Mouse (Mus musculus) intestine, embryonic 15.5 days (tissue): ENCODE data around the gene Pip4k2c. TPM values are rescaled to one million over a fixed set of nuclear protein-coding genes. Genes with fewer than 3 reads are reported as not detected.
"Not testable (repeated sequence)": the region's sequence is repeated elsewhere in the genome, so short reads cannot be mapped to it uniquely, and the experiment has no call there.

Experiments
- ATAC-seq: fragments of 200-750 bp; cut with Nextera tagmentation; 2 replicates; pipeline ENCODE4 v1.8.0; 2017; ENCODE audit warnings: moderate TSS enrichment, moderate library complexity
- H3K27ac ChIP-seq: fragments of 300-500 bp; sonication (generic); 2 replicates; pipeline ENCODE4 v1.5.1; 2015; ENCODE audit warnings: mild to moderate bottlenecking, inconsistent platforms
- H3K27me3 ChIP-seq: fragments of 300-500 bp; sonication (generic); replicated peaks from 2 replicates; pipeline ENCODE4 v1.6.1; 2015; ENCODE audit warnings: inconsistent platforms
- H3K36me3 ChIP-seq: fragments of 300-500 bp; sonication (generic); 2 replicates; pipeline ENCODE4 v1.6.1; 2015; ENCODE audit warnings: inconsistent platforms
- H3K4me1 ChIP-seq: fragments of 300-500 bp; sonication (generic); replicated peaks from 2 replicates; pipeline ENCODE4 v1.6.1; 2015; ENCODE audit warnings: inconsistent platforms
- H3K4me2 ChIP-seq: fragments of 300-500 bp; sonication (generic); replicated peaks from 2 replicates; pipeline ENCODE4 v1.6.1; 2015; ENCODE audit warnings: mild to moderate bottlenecking, inconsistent platforms
- H3K4me3 ChIP-seq: fragments of 300-500 bp; sonication (generic); replicated peaks from 2 replicates; pipeline ENCODE4 v1.5.1; 2015; ENCODE audit warnings: inconsistent platforms
- H3K9ac ChIP-seq: fragments of 300-500 bp; sonication (generic); 2 replicates; pipeline ENCODE4 v1.6.1; 2015; ENCODE audit warnings: inconsistent platforms
- H3K9me3 ChIP-seq: fragments of 300-500 bp; sonication (generic); 2 replicates; pipeline ENCODE4 v1.6.1; 2016; ENCODE audit warnings: inconsistent platforms
- WGBS: fragments of 180-500 bp; shearing (Covaris S2); methylation state at CpG from one replicate; pipeline ENCODE4 v1.1.7; 2015; 5-methylcytosine and 5-hydroxymethylcytosine counted together
- polyA plus RNA-seq: library from polyadenylated mRNA; unstranded; fragments of >200 nt; fragmentation: Nextera tagmentation; extraction: Ambion mirVana; gene quantifications from 2 replicates; pipeline ENCODE4 v1.2.1, GENCODE M21; 2015

Pip4k2c gene
- polyA plus RNA-seq, 1 experiment from 2014 or later: 35.0 TPM

DNA sequence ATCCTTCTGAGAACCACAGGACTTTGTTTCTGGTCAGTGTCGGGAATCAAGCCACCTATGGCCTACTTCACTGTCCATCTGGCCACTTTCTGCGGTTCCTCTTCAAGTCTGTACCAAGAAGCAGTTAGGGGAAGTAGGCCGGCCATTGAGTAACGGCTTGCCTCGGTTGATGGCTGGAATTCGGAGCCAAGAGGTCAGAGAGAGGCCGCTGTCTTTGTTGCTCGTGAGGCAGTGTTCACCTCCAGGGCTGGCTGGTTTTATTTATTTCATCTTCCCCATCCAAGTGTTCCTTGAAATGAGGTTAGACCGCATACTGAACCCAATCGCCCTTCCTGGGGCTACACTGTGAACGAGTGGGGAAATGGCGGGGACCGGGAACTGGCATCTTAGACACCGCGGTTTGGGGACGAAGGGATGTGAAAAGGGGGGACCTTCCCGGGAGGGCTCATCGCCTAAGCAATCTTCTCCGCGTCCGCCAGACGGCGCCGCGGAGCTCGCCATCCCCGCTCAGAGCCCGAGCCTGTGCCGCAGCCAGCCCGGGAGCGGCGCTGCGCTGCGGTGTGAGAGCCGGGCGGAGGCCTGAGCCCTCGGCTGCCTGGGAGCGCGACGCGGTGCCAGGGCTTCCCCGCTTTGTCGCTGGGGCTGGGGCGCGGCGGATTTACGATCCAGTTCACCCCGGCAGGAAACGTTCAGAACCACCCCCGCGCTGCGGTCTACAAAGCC lies 46.6 kb downstream of the Pip4k2c start, which contains the start of gene B4galnt1:
Gene B4galnt1, plus strand, starts transcription at position 595 of the 723 bp plus-strand sequence.
- Histone ChIP-seq H3K36me3 (no peaks in the 10 kb centered on the region), H3K27me3 (peaks cover 25% of the 10 kb centered on the region), H3K4me2 (peak within 1 kb of the TSS; percentile 99), H3K9me3 (no peaks in the 10 kb centered on the region), H3K9ac (peak within 1 kb of the TSS; percentile 62), H3K4me3 (peak within 1 kb of the TSS; percentile 66), H3K4me1 (peaks cover 11% of the 10 kb centered on the region), H3K27ac (peak within 1 kb of the TSS; percentile 84)
- 2% methylated on average over 52 of the region's 52 CpGs for WGBS
- ATAC-seq: peak; percentile 83

DNA sequence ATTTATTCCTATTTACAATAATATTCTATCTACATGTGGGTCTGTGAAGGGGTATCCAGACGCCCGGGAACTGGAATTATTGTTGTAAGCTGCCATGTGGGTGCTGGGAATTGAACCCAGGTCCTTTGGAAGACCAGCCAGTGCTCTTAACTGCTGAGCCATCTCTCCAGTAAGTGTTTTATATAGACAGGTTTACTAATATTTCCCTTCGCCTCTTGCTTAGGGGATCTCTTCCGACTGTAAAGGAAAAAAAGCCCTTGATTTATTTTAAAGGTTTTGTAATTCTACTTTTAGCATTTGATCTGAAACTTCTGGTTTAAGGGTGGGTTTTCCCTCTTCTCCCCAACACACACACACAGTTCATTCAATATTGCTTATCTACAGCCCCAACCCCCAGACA lies 47.2 kb downstream of the Pip4k2c start:
- no peak overlapping the region for H3K27ac ChIP-seq
- WGBS: 90% methylated on average over 4 of the region's 4 CpGs
- no peak overlapping the region; the same call in 1 of the 2 replicates for H3K4me2 ChIP-seq
- H3K4me1 ChIP-seq: peaks cover 10% of the 10 kb centered on the region
- H3K4me3 ChIP-seq: no peak overlapping the region
- no peaks in the 10 kb centered on the region for H3K36me3 ChIP-seq
- H3K9ac ChIP-seq: no peak overlapping the region
- H3K27me3 ChIP-seq: peaks cover 19% of the 10 kb centered on the region
- H3K9me3 ChIP-seq: no peaks in the 10 kb centered on the region
- ATAC-seq: no peak

DNA sequence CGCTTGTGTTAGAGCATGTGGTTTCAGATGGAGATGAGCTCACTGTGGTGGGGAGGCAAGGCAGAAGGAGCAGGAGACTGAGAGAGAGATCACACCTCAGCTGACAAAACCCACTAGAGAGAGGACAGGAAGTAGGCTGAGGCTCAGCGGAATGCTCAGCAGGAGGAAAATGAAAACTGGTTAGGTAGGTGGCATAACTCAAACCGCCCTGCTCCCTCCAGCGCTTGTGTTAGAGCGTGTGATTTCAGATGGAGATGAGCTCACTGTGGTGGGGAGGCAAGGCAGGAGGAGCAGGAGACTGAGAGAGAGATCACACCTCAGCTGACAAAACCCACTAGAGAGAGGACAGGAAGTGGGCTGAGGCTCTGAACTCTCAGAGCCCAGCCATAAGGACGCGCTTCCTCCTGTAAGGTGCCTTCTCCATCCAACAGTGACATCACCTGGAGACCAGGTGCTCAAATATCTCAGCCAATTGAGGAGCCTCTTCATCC lies 48.6 kb downstream of the Pip4k2c start:
- H3K36me3 ChIP-seq, H3K9ac ChIP-seq, H3K4me3 ChIP-seq, H3K4me2 ChIP-seq, H3K4me1 ChIP-seq, ATAC-seq, H3K9me3 ChIP-seq, H3K27ac ChIP-seq: not testable (repeated sequence)
- 45% methylated on average over 7 of the region's 7 CpGs for WGBS
- H3K27me3 ChIP-seq: peaks cover 14% of the 10 kb centered on the region

DNA sequence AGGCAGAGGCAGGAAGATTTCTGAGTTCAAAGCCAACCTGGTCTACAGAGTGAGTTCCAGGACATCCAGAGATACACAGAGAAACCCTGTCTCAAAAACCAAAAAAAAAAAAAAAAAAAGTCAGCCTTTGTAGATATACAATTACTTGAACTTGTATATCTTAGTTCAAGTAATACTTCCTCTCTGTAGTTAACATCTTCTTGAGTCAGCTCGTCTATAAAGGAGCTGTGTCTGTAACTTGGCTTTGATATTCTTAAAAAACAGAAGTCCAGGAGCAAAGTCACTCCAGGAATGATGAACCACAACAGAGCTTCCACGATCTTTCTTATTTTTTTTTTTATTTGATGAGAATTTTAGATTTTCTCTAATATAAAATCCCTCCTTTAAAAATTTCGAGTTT lies 50.7 kb downstream of the Pip4k2c start:
- Histone ChIP-seq H3K27me3 (peaks cover 2% of the 10 kb centered on the region; the same call in 1 of the 2 replicates), H3K9me3 (no peaks in the 10 kb centered on the region), H3K4me3 (no peak overlapping the region), H3K36me3 (no peaks in the 10 kb centered on the region), H3K4me2 (no peak overlapping the region), H3K9ac (no peak overlapping the region), H3K4me1 (peaks cover 4% of the 10 kb centered on the region), H3K27ac (no peak overlapping the region)
- WGBS: 73% methylated on average over 3 of the region's 3 CpGs
- ATAC-seq: no peak

DNA sequence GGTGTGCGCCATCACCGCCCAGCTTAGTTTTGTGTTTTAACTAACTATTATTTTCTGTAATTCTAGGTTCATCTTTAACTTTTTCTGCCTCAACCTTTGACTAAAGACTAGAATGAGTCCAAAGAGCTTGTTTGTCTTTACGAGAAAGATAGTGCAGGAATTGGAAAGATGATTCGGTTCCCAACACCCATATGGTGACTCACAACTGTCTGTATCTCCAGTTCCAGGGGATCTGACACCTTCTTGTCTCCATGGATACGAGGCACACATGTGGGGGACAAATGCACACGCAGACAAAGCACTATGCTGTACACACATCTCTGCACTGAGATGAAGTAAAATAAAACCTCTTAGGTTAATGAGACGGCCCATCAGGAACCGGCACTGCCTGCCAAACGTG lies 51.3 kb downstream of the Pip4k2c start:
- Histone ChIP-seq H3K36me3 (no peaks in the 10 kb centered on the region), H3K27me3 (no peaks in the 10 kb centered on the region), H3K4me1 (no peaks in the 10 kb centered on the region), H3K9ac (no peak overlapping the region), H3K9me3 (no peaks in the 10 kb centered on the region), H3K27ac (no peak overlapping the region), H3K4me3 (no peak overlapping the region), H3K4me2 (no peak overlapping the region)
- 75% methylated on average over 9 of the region's 9 CpGs for WGBS
- no peak for ATAC-seq

DNA sequence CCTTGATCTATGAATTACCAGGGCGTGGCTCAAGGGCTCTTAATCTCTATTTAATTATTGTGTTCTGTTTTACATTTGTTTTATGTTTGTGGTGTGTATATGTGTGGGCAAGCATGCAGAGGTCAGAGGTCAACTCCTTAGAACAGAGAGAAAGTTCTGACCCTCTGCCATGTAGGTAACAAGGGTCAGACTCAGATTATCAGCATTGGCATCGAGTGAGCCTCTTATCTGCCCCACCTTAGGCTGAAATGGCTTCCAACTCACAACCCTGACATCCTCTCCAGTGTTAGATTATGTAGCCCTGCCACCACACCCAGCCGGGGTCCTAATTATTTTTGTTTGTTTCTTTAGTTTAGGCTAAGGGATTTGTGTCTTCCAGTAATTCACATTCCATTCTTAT lies 52.9 kb downstream of the Pip4k2c start:
- Histone ChIP-seq H3K4me3 (no peak overlapping the region), H3K9me3 (no peaks in the 10 kb centered on the region), H3K36me3 (no peaks in the 10 kb centered on the region), H3K27me3 (no peaks in the 10 kb centered on the region), H3K4me1 (0 out of 2 replicates have a peak, but pooled peaks cover 3% of the 10 kb centered on the region), H3K27ac (no peak overlapping the region), H3K4me2 (no peak overlapping the region), H3K9ac (no peak overlapping the region)
- ATAC-seq: no peak
- WGBS: 52% methylated on average over 3 of the region's 3 CpGs

DNA sequence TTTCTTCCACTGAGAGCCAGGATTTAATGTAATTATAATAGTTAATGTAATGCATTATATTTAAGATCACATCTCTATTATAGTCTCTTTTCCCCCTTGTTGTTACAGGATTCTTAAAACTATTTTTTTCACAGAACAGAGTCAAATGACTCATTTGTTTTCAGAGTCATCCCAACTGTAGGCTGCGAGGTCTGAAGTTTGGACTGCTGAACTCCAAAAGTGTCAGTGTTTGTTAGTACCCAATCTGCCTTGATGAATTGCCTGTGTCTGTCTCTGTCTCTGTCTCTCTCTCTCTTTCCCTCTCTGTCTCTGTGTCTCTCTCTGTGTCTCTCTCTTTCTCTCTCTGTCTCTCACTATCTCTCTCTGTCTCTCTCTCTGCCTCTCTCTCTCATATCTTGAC lies 54.9 kb downstream of the Pip4k2c start:
- no peaks in the 10 kb centered on the region for H3K9me3 ChIP-seq
- no peak overlapping the region for H3K4me3 ChIP-seq
- H3K36me3 ChIP-seq: no peaks in the 10 kb centered on the region
- H3K27ac ChIP-seq: peak overlapping the region; percentile 51; the same call in 1 of the 2 replicates
- 0 out of 2 replicates have a peak, but pooled peaks have one; percentile 37 for ATAC-seq
- H3K9ac ChIP-seq: no peak overlapping the region
- H3K4me1 ChIP-seq: 0 out of 2 replicates have a peak, but pooled peaks cover 3% of the 10 kb centered on the region
- WGBS: 48% methylated on average over 1 of the region's 1 CpGs
- no peak overlapping the region for H3K4me2 ChIP-seq
- H3K27me3 ChIP-seq: no peaks in the 10 kb centered on the region

DNA sequence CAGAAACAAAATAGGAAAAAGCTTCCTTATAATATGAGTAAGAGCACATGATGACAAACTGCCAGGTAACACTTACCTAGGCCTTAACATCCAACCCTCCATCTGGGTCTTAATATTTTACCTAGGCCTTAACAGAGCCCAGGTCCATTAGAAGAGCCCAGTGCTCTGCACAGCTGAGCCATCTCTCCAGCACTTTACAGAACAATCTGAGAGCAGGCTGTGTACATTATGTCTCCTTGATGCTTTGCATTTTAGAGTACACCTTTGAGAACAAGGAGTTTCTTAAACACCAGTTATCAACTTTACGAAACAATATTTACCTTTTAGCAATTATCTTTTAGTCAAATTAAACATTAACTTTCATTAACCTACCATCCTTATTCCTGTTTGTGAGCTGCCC lies 55.3 kb downstream of the Pip4k2c start:
- no peak overlapping the region for H3K9ac ChIP-seq
- H3K27ac ChIP-seq: peak overlapping the region; percentile 74
- no peaks in the 10 kb centered on the region for H3K36me3 ChIP-seq
- no peaks in the 10 kb centered on the region; the same call in 1 of the 2 replicates for H3K9me3 ChIP-seq
- no peak overlapping the region for H3K4me3 ChIP-seq
- H3K4me2 ChIP-seq: no peak overlapping the region
- H3K4me1 ChIP-seq: 0 out of 2 replicates have a peak, but pooled peaks cover 3% of the 10 kb centered on the region
- no peaks in the 10 kb centered on the region for H3K27me3 ChIP-seq
- 52% methylated on average over 1 of the region's 1 CpGs for WGBS
- peak; percentile 59 for ATAC-seq

DNA sequence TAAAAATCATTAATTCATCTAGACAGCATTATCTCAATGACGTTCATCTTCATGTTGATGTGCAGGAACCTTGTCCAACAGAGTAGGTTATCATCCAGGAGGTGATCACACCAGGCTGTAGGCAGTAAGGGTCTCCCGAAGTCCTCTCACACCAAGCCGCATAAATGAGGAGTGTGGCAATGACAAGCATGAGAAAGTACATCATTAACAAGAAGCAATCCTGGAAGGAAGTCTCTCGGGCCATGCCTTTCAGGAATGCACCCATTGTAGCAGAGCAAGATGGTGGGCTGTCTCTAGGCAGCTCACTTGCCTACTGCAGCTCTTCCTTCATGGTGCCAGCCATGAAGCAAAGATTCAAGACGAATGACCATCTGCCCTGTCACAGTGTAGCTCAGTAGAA lies 56.7 kb downstream of the Pip4k2c start:
- Histone ChIP-seq H3K9ac (no peak overlapping the region), H3K4me1 (0 out of 2 replicates have a peak, but pooled peaks cover 3% of the 10 kb centered on the region), H3K9me3 (no peaks in the 10 kb centered on the region; the same call in 1 of the 2 replicates), H3K27me3 (no peaks in the 10 kb centered on the region), H3K4me2 (no peak overlapping the region), H3K36me3 (no peaks in the 10 kb centered on the region), H3K27ac (peak overlapping the region; percentile 2; the same call in 1 of the 2 replicates), H3K4me3 (no peak overlapping the region)
- ATAC-seq: no peak
- 83% methylated on average over 5 of the region's 5 CpGs for WGBS

DNA sequence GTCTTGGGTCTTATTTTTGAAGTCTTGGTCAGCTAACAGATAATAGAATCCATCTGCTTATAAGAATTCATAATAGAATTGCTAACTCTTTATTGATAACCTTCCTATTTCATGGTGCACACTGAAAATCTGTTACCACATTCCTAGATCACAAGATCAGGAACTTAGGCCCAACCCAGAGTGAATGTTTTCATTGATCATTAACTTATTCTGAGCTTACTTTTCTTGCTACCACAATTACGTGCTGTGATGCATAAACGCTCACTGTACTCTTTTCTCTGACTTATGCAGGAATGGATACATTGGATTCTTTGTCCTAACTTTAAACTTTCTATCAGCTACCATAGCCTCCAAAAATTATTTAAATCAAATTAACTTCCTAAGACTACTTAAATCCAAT lies 57.1 kb downstream of the Pip4k2c start:
- Histone ChIP-seq H3K36me3 (no peaks in the 10 kb centered on the region), H3K27me3 (no peaks in the 10 kb centered on the region), H3K4me3 (no peak overlapping the region), H3K4me2 (no peak overlapping the region), H3K27ac (no peak overlapping the region), H3K4me1 (0 out of 2 replicates have a peak, but pooled peaks cover 3% of the 10 kb centered on the region), H3K9ac (no peak overlapping the region), H3K9me3 (no peaks in the 10 kb centered on the region; the same call in 1 of the 2 replicates)
- ATAC-seq: no peak
- 79% methylated on average over 2 of the region's 2 CpGs for WGBS

DNA sequence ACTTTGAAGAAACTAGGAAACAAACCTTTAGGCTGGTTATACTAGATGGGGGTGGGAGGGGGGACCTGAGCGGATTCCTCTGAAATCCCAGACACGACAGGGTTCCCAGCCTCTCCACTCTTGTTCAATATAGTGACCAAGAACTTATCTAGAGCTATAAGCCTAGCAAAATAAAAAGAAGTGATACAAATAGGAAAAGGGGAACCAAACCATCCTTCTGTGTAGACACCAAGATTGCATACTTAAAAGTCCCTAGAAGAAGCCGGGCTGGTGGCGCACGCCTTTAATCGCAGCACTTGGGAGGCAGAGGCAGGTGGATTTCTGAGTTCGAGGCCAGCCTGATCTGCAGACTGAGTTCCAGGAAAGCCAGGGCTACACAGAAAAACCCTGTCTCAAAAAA lies 58.1 kb downstream of the Pip4k2c start:
- no peak for ATAC-seq
- Histone ChIP-seq H3K4me1 (0 out of 2 replicates have a peak, but pooled peaks cover 3% of the 10 kb centered on the region), H3K4me2 (no peak overlapping the region), H3K9me3 (no peaks in the 10 kb centered on the region; the same call in 1 of the 2 replicates), H3K27ac (no peak overlapping the region), H3K9ac (no peak overlapping the region), H3K4me3 (no peak overlapping the region), H3K27me3 (no peaks in the 10 kb centered on the region), H3K36me3 (no peaks in the 10 kb centered on the region)
- 94% methylated on average over 7 of the region's 7 CpGs for WGBS

DNA sequence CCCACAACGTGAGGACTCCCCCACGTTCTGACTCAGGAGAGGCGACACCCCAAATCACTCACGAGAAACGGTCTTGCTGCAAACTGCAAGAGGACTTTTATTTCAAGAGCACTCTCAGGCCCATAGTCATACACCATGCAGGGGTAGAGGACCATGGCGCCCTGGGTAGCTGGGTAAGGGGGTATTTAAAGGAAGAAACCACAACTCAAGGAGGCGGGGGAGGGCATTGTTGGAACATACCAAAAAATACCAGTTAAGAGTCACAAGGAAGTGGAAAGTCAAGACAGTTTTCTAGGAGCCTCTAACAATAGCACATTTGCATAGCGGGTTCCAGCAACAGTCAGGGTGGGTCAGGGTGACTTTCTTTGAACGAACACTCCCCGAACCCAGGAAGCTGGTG lies 58.8 kb downstream of the Pip4k2c start:
- H3K36me3 ChIP-seq, H3K4me2 ChIP-seq, H3K27ac ChIP-seq, H3K27me3 ChIP-seq, ATAC-seq, H3K4me1 ChIP-seq, H3K4me3 ChIP-seq, H3K9ac ChIP-seq, H3K9me3 ChIP-seq: not testable (repeated sequence)
- WGBS: 84% methylated on average over 10 of the region's 10 CpGs

DNA sequence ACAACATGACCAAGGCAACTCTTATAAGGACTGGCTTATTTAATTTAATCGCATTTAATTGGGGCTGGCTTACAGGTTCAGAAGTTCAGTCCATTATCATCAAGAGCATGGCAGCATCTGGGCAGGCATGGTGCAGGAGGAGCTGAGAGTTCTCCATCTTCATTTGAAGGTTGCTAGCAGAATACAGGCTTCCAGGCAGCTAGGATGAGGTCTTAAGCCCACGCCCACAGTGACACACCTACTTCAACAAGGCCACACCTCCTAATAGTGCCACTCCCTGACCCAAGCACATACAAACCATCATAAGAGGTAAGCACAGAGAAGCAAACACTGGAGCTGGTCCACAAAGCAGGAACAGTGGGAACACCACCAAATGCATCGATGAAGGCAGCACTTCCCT lies 60.2 kb downstream of the Pip4k2c start:
- not testable (repeated sequence) for H3K4me2 ChIP-seq, H3K4me3 ChIP-seq, H3K36me3 ChIP-seq, H3K9ac ChIP-seq, H3K9me3 ChIP-seq, H3K4me1 ChIP-seq, H3K27me3 ChIP-seq, H3K27ac ChIP-seq, ATAC-seq
- WGBS: 86% methylated on average over 3 of the region's 3 CpGs
